Mouse (Mus musculus) ES-Bruce4 (cell line): Measurements from ENCODE around the gene Cep170.
"Not testable (repeated sequence)": the region's sequence is repeated elsewhere in the genome, so short reads cannot be mapped to it uniquely, and the experiment has no call there.

Experiments
- CTCF ChIP-seq: IDR thresholded peaks from one replicate; pipeline ENCODE4 v1.8.1; 2011; ENCODE audit warnings: low read depth, low read length
- POLR2A ChIP-seq: IDR thresholded peaks from one replicate; pipeline ENCODE4 v1.8.1; 2011; ENCODE audit warnings: low read length; ENCODE audit not compliant: insufficient read depth

DNA sequence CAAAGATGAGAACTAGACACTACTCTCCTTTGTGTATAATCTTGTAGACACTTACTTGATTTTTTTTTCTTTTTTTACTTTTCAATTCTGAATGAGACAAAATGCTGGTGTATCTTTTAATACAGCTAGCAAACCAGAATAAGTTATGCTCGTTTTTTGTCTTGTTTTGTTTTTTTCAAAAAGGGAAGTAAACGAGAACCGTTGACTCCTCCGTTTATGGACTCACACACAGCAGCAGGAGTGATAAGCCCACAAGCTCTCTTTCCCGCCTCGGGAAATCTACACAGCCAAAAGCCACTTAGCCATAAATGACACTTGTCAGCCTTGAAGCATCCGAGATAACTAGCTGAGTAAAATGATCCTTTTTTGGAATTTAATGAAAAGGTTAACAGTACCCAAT lies 22.7 kb upstream of the Cep170 start:
- TF ChIP-seq POLR2A, CTCF: not testable (repeated sequence)
